Comparison of ENCODE assay signal across 16 mouse cellular contexts in the genomic region with DNA sequence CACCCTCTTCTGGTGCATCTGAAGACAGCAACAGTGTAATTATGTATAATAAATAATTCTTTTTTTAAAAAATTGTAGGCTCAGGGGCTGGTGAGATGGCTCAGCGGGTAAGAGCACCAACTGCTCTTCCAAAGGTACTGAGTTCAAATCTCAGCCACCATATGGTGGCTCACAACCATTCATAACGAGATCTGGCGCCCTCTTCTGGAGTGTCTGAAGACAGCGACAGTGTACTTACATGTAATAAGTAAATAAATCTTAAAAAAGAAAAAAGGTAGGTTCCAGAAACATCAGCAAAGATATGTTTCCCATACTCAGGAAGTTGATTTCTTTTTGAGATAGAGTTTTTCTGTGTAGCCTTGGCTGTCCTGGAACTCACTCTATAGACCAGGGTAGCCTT. TPM values are rescaled to one million over a fixed set of nuclear protein-coding genes. Genes with fewer than 3 reads are reported as not detected.
A peak's percentile ranks its signal among the peaks of the same experiment; 100 is the strongest.
DNase-seq lines count a peak whose midpoint lies in the region; ATAC-seq and TF ChIP-seq lines count a peak whose summit lies in the region.
"Had no signal": no experiment of that assay in that cellular context is flagged by ENCODE, and none has a peak within 500 bp of the region (broad histone marks: within the 10 kb centered on the region; RNA-seq: fewer than 3 reads in every experiment).

No protein-coding gene starts in this region.

- TF ChIP-seq POLR2A in small intestine, adult 2 months (IDR thresholded peaks at IDR 0.05; ENCODE audit: low read depth, low read length) = no peak

- H3K27me3 ChIP-seq in forebrain, postnatal 0 days (ENCODE audit: insufficient read depth, low read length) = no peaks in the 10 kb centered on the region
- H3K27me3 ChIP-seq in forebrain, embryonic 15.5 days = no peaks in the 10 kb centered on the region
- no peaks in the 10 kb centered on the region for H3K27me3 ChIP-seq in small intestine, adult 2 months (ENCODE audit: control insufficient read depth, insufficient read depth, low read length)
- H3K27me3 ChIP-seq: heart, embryonic 12.5 days; liver, embryonic 15.5 days had no signal

- H3K4me1 ChIP-seq in forebrain, postnatal 0 days (ENCODE audit: insufficient read depth) = no peaks in the 10 kb centered on the region
- H3K4me1 ChIP-seq in forebrain, embryonic 15.5 days = no peaks in the 10 kb centered on the region
- H3K4me1 ChIP-seq in small intestine, adult 2 months (ENCODE audit: control insufficient read depth, insufficient read depth, insufficient read length, low read length) = no peaks in the 10 kb centered on the region
- H3K4me1 ChIP-seq: liver, embryonic 15.5 days had no signal

- WGBS in forebrain, postnatal 0 days = 76% methylated on average over 4 of the region's 4 CpGs
- 79% methylated on average over 4 of the region's 4 CpGs for WGBS in forebrain, embryonic 15.5 days
- 72% methylated on average over 4 of the region's 4 CpGs for WGBS in small intestine, adult 2 months

- H3K9me3 ChIP-seq in forebrain, postnatal 0 days (ENCODE audit: low read length) = no peaks in the 10 kb centered on the region
- H3K9me3 ChIP-seq in forebrain, embryonic 15.5 days = no peaks in the 10 kb centered on the region
- H3K9me3 ChIP-seq: heart, embryonic 12.5 days; liver, embryonic 15.5 days; megakaryocyte, embryonic 14.5 days had no signal

- no peak overlapping the region for H3K27ac ChIP-seq in forebrain, postnatal 0 days (ENCODE audit: low read depth, low read length)
- H3K27ac ChIP-seq in forebrain, embryonic 15.5 days (replicated peaks) = no peak overlapping the region
- no peak overlapping the region for H3K27ac ChIP-seq in layer of hippocampus, adult 2 months
- H3K27ac ChIP-seq in small intestine, adult 2 months (ENCODE audit: insufficient read depth, low read depth, low read length) = no peak overlapping the region
- H3K27ac ChIP-seq: liver, embryonic 15.5 days had no signal

- no peak overlapping the region for H3K4me3 ChIP-seq in forebrain, postnatal 0 days (ENCODE audit: low read depth, low read length)
- no peak overlapping the region for H3K4me3 ChIP-seq in forebrain, embryonic 15.5 days
- no peak overlapping the region for H3K4me3 ChIP-seq in layer of hippocampus, adult 2 months
- H3K4me3 ChIP-seq in small intestine, adult 2 months (ENCODE audit: low read depth, low read length) = no peak overlapping the region
- H3K4me3 ChIP-seq: heart, embryonic 12.5 days; liver, embryonic 15.5 days; megakaryocyte, embryonic 14.5 days had no signal

- no peak for ATAC-seq in forebrain, postnatal 0 days
- no peak for ATAC-seq in forebrain, embryonic 15.5 days (replicated peaks)
- ATAC-seq: hindbrain, embryonic 16.5 days; midbrain, embryonic 16.5 days had no signal

- H3K36me3 ChIP-seq in forebrain, postnatal 0 days (ENCODE audit: insufficient read depth) = no peaks in the 10 kb centered on the region
- no peaks in the 10 kb centered on the region for H3K36me3 ChIP-seq in forebrain, embryonic 15.5 days
- H3K36me3 ChIP-seq in small intestine, adult 2 months (ENCODE audit: control insufficient read depth, insufficient read depth, low read length) = no peaks in the 10 kb centered on the region
- H3K36me3 ChIP-seq: heart, embryonic 12.5 days; liver, embryonic 15.5 days had no signal

- no peak for DNase-seq in forebrain, postnatal 0 days
- no peak for DNase-seq in layer of hippocampus, adult 2 months (ENCODE audit: low spot score in 2 of 2)
- no peak for DNase-seq in layer of hippocampus, postnatal 25 days (ENCODE audit: extremely low spot score in 1 of 2, low spot score in 1 of 2)
- peak; percentile 29 for DNase-seq in thymus, postnatal 14 days
- DNase-seq in thymus, postnatal 36 days = no peak
- no peak for DNase-seq in urinary bladder, postnatal 36 days (ENCODE audit: low spot score in 2 of 2)
- DNase-seq: cerebellum, adult 9-11 months; gastrocnemius, postnatal 25 days; right cerebral cortex, postnatal 14 days had no signal

- H3K9ac ChIP-seq in forebrain, postnatal 0 days = no peak overlapping the region
- H3K9ac ChIP-seq in forebrain, embryonic 15.5 days (replicated peaks) = no peak overlapping the region
- H3K9ac ChIP-seq: heart, embryonic 12.5 days; liver, embryonic 15.5 days had no signal

- TF ChIP-seq CTCF in forebrain, postnatal 0 days (IDR thresholded peaks at IDR 0.05; ENCODE audit: low read depth) = 0 out of 2 replicates have a peak, but pooled peaks have one; percentile 12
- peak; percentile 67 for TF ChIP-seq CTCF in layer of hippocampus, adult 2 months (conservative IDR thresholded peaks at IDR 0.05)
- peak; percentile 17; the same call in 1 of the 2 replicates for TF ChIP-seq CTCF in small intestine, adult 2 months (IDR thresholded peaks at IDR 0.05; ENCODE audit: extremely low read depth, insufficient read length, insufficient replicate concordance, low read depth, low read length)

- no peak overlapping the region for H3K4me2 ChIP-seq in forebrain, postnatal 0 days (ENCODE audit: low read depth)
- no peak overlapping the region for H3K4me2 ChIP-seq in forebrain, embryonic 15.5 days (replicated peaks)
- H3K4me2 ChIP-seq: heart, embryonic 12.5 days; liver, embryonic 15.5 days had no signal

RNA-seq across cellular contexts. Expression of gene Nynrin, which starts 11.0 kb away (rescaled TPM):
- total RNA-seq in forebrain, postnatal 0 days (2014; rRNA removed) = 24.2 and 28.5 TPM in 2 replicates
- polyA plus RNA-seq in forebrain, postnatal 0 days (2015; fragmentation: Nextera tagmentation; extraction: Ambion mirVana) = 4.4 and 5.5 TPM in 2 replicates
- polyA plus RNA-seq in forebrain, embryonic 15.5 days (2015; fragmentation: Nextera tagmentation; extraction: Ambion mirVana) = 10.5 and 10.7 TPM in 2 replicates
- 1 to 10 TPM; 7.9 to 8.9 TPM for total RNA-seq in layer of hippocampus, adult 2 months (2021)
- total RNA-seq in layer of hippocampus, postnatal 25 days (2021) = 10 to 100 TPM in 1 of 2 experiments, 1 to 10 TPM in 1; 8.5 to 10.7 TPM
- polyA plus RNA-seq in small intestine, adult 2 months (2012; rRNA removed) = 1.4 and 1.8 TPM in 2 replicates

RNA-seq across cellular contexts. Expression of gene Nfatc4, which starts 19.9 kb away (rescaled TPM):
- 6.0 and 11.9 TPM in 2 replicates for total RNA-seq in forebrain, postnatal 0 days (2014; rRNA removed)
- 3.2 and 3.9 TPM in 2 replicates for polyA plus RNA-seq in forebrain, postnatal 0 days (2015; fragmentation: Nextera tagmentation; extraction: Ambion mirVana)
- 10.9 and 13.6 TPM in 2 replicates for polyA plus RNA-seq in forebrain, embryonic 15.5 days (2015; fragmentation: Nextera tagmentation; extraction: Ambion mirVana)
- 1 to 10 TPM; 2.6 TPM for total RNA-seq in layer of hippocampus, adult 2 months (2021)
- total RNA-seq in layer of hippocampus, postnatal 25 days (2021) = 1 to 10 TPM; 1.6 to 3.9 TPM
- 5.8 and 7.6 TPM in 2 replicates for polyA plus RNA-seq in small intestine, adult 2 months (2012; rRNA removed)

RNA-seq across cellular contexts. Expression of gene Cbln3, which starts 41.4 kb away (rescaled TPM):
- total RNA-seq in forebrain, postnatal 0 days (2014; rRNA removed) = 0.29 and 0.46 TPM in 2 replicates
- 0.24 and 0.33 TPM in 2 replicates for polyA plus RNA-seq in forebrain, postnatal 0 days (2015; fragmentation: Nextera tagmentation; extraction: Ambion mirVana)
- 0.29 and 0.32 TPM in 2 replicates for polyA plus RNA-seq in forebrain, embryonic 15.5 days (2015; fragmentation: Nextera tagmentation; extraction: Ambion mirVana)
- under 1 TPM; 0.32 to 0.54 TPM for total RNA-seq in layer of hippocampus, adult 2 months (2021)
- 1 to 10 TPM in 1 of 2 experiments, under 1 TPM in 1; 0.42 to 1.4 TPM for total RNA-seq in layer of hippocampus, postnatal 25 days (2021)
- 0.56 and 0.61 TPM in 2 replicates for polyA plus RNA-seq in small intestine, adult 2 months (2012; rRNA removed)
- total RNA-seq: gastrocnemius, postnatal 25 days had no signal

RNA-seq across cellular contexts. Expression of gene Khnyn, which starts 42.0 kb away (rescaled TPM):
- total RNA-seq in forebrain, postnatal 0 days (2014; rRNA removed) = 13.6 and 20.0 TPM in 2 replicates
- polyA plus RNA-seq in forebrain, postnatal 0 days (2015; fragmentation: Nextera tagmentation; extraction: Ambion mirVana) = 3.2 and 5.3 TPM in 2 replicates
- 10.1 and 10.4 TPM in 2 replicates for polyA plus RNA-seq in forebrain, embryonic 15.5 days (2015; fragmentation: Nextera tagmentation; extraction: Ambion mirVana)
- total RNA-seq in layer of hippocampus, adult 2 months (2021) = 10 to 100 TPM; 13.2 to 14.7 TPM
- 10 to 100 TPM; 10.5 to 12.1 TPM for total RNA-seq in layer of hippocampus, postnatal 25 days (2021)
- 12.6 and 32.7 TPM in 2 replicates for polyA plus RNA-seq in small intestine, adult 2 months (2012; rRNA removed)

RNA-seq across cellular contexts. Expression of gene Ripk3, which starts 54.1 kb away (rescaled TPM):
- total RNA-seq in forebrain, postnatal 0 days (2014; rRNA removed) = 0.46 and 0.90 TPM in 2 replicates
- polyA plus RNA-seq in forebrain, postnatal 0 days (2015; fragmentation: Nextera tagmentation; extraction: Ambion mirVana) = 0.86 and 2.0 TPM in 2 replicates
- 1.1 and 2.3 TPM in 2 replicates for polyA plus RNA-seq in forebrain, embryonic 15.5 days (2015; fragmentation: Nextera tagmentation; extraction: Ambion mirVana)
- 1 to 10 TPM; 1.2 to 2.9 TPM for total RNA-seq in layer of hippocampus, adult 2 months (2021)
- total RNA-seq in layer of hippocampus, postnatal 25 days (2021) = 1 to 10 TPM in 1 of 2 experiments, under 1 TPM in 1; 0.61 to 1.2 TPM
- 24.7 and 42.1 TPM in 2 replicates for polyA plus RNA-seq in small intestine, adult 2 months (2012; rRNA removed)

Comparison
In these comparisons a context has a peak if more than half of its experiments do, and no peak if none do; other contexts are left out.
1. CTCF ChIP-seq: peak in every context shown above with its lines; median percentile 67 in layer of hippocampus, adult 2 months; 17 in small intestine, adult 2 months; 12 in forebrain, postnatal 0 days.